Mouse (Mus musculus): ENCODE data around the gene Per3.

GRCm38 (mm10) chr4:151036521-151036920 lies 7.9 kb downstream of the Per3 start:
- TF ChIP-seq CTCF (IDR thresholded peaks at IDR 0.05; ENCODE audit: control insufficient read depth, insufficient read depth, insufficient read length) (no peak), USF1 (IDR thresholded peaks at IDR 0.05; ENCODE audit: low read depth) (no peak)

Measured in C2C12 (cell line).